Mouse (Mus musculus): ENCODE measurements around the gene Kcnj1.

Gene Kcnj1

DNA sequence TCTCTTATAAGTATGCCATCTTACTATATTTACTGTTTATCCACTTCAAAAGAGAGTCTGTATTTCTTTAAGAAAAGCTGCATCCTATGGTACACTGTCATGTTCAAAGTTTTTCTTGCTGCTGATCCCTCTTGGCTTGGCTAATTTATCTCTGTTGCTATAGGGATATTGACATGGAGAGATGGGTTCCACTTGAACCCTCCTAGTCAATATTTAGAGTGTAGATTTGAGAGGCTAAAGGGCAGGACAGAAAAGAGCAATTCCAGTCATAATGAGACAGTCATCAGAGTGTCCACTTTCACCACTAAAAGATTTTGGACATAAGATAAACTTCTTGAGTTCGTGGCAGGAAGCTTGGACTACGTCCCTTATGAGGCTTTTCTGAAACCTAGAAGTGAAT, 27.9 kb downstream of the Kcnj1 start:
- DNase-seq, result no peak

DNA sequence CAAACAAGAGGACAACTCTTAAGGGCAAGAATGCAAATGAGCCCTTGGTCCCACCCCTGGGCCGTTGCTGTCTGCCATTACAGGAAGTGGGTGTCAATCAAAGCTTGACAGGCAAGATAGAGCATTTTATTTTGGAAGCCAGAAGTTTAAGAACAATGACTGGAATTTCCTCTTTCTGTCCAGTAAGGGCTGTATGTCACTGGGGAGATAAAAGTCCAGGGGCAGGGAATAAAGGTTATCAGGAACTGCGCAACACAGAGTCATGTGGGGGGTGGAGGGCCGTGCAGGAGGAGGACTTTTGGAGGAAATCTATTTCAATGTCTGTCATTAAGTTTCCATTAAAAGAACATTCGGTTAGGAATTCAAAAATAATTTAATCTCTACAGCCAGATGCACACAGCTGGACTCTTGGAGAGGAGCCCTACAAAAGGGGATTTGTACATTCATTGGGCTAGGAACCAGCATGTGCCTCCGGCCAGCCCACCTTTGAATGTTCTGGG, 28.4 kb downstream of the Kcnj1 start:
- peak; percentile 61 for DNase-seq

DNA sequence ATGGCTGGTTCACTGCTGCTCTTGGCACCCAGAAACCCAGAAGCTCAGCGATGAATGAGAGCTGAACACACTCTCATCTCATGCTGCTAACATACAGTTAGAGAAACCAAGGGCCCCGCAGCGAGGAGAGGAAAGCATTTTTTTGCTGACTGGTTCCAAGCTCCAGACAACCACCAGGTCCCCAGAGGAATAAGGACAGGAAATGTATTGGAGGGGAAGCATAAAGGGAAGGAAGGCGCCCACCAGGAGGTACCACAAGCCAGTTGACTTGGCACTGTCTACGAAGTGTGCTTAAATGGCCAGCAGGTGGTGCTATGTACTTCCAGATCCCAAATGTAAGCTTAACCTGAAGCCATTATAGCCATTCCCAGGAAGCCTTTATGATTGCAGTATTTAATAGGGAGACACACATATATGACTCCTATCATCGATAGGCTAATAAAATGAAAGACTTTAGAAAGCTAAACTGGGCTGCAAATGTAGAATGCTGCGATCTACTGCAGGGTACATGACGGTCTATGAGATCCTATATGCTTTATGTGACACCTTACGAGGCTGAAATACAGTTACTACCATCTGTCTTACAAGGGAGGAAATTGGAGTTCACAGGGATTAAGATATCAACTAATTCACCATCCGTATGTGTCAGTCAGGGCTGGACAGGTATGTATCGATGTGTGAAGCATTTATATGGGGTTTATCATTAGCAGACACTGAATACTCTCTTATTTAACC, 33.1 kb downstream of the Kcnj1 start:
- DNase-seq, result peak; percentile 67

DNA sequence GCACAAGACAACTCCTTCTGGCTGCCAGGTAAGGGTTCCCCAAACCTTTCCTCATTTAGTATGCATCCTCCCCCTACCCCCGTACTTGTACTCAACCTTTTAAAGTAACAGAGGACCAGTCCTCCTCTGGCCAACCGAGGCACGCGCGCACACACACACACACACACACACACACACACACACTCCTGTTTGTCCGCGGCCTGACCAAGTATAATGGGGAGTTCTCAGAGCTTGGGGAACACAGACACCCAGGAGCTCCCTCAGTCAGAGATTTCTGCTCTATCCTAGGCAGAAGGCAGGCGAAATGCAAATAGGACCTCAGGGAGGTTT, 36.4 kb downstream of the Kcnj1 start:
- DNase-seq, result no peak

DNA sequence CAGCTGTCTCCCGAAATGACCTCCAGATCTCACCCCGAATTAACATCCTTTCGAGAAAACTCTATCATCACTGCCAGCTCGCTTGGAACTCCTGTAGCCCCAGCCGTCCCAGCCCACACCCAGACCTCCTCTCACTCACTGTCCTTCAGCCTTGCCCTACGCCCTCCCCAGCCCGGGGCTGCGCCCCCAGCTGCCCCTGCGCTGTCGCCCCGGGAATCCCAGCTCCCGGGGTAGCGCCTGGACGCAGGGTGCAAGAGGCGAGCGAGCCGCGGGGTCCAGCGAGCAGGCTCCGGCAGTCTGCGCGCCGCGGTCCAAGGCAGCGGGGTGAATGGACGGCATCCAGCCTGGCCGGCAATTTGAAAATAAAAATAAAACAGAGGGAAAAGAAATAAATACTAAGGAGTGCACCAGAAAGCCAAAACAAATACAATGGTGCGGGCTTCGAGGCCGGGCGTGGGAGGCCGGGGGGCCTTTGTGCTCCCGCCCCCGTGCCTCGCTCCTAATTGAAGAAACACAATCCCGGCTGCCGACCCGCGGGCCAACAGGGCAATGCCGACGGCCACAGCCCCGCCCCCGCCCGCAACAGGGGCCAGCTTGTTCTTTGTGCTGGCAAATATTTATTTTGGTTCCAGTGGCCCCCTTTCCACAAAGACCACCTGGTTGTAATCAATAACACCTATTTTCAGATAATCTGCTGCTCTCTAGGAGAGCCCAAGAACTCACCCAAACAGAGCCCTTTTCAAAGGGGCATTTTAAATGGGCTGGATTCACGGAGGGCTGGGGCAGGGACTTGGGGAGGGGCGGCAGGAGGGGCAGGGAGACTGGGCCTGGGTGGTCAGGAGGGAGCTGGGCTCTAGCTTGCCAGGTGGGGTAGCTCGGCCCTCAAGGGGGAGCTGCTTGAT, 37.0 kb downstream of the Kcnj1 start:
- DNase-seq, result peak; percentile 59

DNA sequence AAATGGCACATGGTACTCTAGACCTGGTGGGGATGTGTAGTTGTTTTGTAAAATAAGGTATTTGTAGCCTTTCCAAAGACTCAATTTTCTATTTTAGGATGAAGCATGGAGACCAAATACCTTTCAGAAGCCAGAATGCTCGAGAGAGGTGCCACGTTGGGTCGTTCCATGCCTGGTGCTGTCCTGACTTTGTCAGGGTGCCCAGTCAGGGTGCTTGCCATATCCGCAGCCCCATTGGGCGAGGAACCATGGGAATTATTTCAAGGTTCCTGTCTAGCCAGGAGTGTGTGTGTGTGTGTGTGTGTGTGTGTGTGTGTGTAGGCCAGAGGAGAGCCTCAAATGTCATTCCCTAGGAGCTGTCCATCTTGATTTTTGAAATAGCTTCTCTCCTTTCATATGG, 38.4 kb downstream of the Kcnj1 start:
- no peak for DNase-seq

DNA sequence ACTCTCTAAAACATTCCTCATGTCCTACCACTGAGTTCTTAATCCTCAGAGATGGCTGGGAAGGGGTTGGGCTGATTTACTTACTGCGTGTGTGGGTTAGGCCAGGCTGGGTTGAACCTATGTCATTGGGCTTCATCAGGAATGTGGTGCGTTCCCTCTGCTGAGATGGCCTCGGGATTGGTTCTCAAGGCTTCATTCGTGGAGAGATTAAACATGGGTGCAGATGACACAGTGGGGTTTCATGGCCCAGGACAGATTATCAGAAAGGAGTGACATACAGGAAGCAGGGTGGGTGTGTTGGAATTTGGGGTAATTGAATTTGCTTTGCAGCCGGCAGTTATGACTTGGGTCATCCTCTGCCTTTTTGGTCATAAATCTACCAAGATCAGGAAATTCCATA, 39.2 kb downstream of the Kcnj1 start:
- DNase-seq, result no peak

DNA sequence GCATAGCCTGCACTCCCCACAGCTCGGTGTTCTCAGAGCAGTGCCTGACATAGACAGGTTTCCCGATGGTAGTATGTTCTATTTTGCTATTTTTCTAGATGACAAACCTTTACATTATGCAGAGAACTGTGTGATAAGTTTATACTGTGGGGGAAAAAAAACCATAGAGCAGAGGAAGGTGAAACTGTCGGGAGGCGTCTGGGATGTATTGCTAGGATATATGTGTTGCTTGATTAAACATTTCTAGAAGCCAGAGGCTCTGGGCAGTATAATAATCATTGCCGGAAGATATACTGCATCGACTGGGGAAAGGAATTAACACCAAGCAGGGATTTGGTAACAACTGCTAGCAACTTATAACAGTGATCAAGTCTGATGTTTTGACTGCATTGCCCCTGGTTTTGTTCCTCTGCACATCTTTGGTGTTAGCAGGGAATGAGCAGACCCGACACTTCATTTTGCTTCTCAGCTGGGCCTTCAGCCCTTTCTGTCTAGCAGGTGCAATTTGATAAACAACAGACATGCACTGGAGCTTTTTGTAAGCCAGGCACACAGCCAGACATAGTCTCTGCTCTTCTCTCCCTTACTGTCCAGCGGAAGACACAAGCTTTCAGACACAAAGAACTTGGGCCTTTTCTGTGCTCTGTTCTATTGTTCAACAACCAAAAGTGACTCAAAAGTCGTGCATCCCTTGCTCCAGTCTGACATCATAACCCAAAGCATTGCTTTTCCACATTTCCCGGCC, 40.7 kb downstream of the Kcnj1 start:
- no peak for DNase-seq

DNA sequence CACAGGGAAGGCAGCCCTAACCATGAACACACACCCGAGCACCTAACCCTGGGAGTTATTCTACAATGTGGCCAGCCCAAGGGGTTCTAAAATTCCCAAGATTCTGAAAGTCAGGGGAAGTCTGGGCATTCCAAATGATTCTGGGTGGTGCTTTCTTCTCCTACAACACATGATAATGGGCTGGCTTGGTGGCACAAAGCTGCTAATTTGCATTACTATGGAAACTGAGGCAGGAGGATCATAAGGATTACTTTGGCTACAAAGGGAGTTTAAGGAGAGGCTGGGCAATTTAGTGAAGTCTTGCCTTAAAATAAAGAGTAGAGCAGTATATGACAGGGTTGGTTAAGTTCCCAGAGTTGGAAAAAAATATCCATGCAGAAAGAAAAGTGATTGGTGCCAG, 42.7 kb downstream of the Kcnj1 start:
- no peak for DNase-seq

DNA sequence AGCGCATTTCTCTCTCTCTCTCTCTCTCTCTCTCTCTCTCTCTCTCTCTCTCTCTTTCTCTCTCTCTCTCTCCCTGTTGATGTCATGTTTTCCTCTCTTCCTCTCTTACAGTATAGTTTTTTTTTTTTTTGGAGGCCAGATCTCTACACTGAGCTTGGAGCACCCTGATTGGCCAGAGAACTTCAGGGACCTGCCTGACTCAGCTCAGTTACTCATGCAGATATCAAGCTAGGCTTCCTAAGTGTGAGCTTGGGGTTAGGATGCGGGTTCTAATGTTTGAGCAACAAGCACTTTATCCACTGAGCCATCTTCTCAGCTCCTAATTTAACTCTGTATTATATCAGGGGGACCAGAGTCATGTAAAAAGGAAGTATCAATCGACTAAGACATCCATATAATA, 43.7 kb downstream of the Kcnj1 start:
- DNase-seq, result no peak

DNA sequence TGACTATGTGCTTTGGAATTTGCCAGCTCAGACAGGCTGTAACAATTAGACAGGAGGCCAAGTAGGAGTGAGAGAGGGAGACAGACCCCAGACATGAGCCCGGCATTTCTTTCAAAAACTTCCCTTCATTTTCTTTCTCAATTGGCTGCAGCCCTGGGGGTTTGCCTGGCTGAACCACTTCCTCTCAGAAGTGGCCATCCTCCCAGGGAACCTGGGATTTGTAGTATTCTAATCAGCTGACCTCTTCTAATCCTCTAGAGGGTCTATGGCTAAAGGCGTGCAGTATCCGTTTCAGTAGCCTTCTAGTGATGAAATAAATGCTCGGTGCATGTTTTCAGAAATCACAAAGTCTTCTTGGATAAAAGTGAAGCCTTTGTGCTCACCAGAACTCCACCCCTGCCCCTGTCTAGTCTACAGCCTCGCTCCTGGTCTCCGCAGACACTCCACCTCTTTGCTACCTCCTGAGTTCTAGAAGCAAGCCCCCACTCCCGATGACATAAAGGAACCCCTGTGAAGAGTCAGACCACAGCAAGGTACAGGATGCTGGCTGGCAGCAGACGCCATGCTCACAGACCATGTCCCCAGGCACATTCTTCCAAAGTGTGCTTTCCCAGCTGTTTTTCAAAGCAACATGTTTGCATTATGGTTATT, 45.3 kb downstream of the Kcnj1 start:
- DNase-seq, result no peak

DNA sequence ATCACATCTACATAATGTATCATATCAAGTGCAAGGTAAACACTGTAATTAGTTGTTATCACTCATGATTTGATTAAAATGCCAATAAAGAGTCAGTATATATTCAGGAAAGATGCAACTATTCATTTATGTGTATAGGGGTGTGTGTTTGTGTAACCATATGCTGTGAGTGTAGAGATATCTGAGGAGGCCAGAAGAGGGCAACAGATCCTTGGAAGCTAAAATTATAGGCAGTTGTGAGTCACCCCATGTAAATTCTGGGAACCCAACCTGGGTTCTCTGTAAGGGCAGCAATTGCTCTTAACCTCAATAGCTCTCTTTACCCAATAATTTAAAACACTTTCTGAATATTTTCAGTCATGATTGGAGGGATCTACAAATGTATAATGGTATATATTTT, 48.4 kb downstream of the Kcnj1 start:
- DNase-seq, result no peak

DNA sequence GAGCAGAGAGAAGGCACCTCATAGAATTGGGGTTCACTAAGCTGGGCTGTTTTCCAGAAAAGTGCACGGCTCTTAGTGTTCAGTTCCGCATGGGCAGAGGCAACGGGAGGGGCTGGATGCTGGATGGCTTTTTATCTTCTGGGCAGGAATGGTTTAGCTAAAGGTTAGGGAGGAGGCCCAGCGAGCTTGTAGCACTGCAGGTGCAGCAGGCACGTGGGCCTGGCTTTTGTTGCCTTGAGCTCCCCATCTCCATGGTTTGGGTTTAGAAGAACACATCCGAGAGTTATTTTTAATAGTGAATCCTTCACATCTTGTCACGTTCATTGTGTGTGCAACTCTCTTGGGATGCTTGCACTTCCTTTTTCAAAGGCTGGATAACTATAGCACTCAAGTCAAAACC, 53.0 kb downstream of the Kcnj1 start:
- DNase-seq, result no peak

DNA sequence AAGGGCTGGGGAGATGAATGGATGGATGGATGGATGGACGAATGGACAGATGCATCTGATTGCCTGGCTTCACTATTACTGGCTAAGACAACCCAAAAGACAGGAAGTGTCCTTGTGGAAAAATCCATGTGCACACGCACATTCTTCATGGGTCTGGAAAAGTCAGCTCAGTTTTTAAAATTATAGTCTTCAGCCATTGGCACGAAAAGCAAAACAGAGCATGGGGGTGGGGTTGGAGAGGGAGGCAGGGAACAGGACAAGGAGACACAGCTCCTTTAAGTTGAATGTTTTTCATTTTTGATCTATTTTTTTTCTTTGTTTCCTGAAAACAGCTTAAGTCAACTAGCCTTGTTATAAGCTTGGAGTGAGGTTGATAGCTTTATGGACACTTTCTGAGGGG, 58.8 kb downstream of the Kcnj1 start:
- no peak for DNase-seq

DNA sequence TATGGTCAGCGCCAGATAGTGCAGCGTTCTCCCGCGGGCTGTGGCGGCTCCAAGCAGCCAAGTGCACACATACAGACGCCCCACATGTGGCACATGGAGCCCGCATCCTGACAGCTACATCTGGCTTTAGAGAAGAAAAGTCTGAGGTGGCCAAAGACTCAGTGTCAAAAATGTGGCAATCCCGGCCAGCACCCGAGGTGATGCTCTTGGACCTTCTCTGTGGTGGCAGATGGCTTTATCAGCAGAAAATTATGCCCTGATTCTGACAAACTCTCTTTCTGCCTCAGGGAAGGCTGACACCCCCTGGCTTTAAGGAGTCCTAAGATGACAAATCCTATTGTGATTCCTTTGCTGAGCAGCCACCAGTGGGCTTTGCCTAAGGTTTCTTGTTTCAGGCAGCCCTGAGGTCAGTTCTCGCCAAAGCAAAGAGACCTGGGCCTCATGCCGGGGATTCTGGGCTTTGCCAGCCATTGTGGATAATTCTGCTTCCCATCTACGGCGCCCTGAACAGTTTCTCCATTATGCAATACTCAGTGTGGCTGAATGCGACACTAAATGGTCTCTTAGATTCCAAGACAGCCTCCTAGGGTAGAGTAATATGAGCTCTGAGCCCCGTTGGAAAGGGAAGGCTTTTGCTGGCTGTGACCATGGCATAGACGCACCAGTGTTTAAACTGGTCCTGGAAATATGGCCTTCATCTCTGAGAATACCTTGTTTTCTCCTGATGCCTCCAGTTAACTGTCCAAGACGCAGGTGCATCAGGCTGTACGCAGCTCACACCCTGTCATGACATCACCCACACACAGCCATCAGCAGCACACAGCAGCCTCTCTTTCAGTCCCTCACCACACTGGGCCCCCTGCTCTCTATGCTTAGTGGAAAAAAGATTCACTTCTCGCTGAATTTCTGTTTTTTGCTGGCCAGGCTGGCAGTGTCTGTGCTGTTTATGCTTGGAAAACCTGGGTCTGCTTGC, 62.2 kb downstream of the Kcnj1 start:
- no peak for DNase-seq

DNA sequence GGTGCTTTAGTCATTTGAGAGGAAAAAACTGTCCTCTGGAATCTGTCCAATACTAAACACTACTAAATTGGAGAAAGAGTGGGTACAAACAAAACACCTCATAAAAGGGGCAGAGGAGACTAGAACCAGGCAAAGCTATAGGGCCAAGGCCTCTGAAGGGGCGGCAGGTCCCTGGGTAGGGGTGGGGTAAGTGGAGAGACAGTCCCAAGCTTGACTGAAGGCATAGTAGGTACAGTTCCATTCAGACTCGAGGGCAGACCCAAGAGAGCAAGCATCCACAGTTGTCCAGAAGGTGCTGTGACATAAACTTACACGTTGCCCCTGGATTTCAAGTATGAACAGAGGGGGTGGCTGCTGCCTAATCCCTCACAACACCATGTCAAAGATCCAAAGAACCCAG, 70.8 kb downstream of the Kcnj1 start:
- DNase-seq, result no peak

DNA sequence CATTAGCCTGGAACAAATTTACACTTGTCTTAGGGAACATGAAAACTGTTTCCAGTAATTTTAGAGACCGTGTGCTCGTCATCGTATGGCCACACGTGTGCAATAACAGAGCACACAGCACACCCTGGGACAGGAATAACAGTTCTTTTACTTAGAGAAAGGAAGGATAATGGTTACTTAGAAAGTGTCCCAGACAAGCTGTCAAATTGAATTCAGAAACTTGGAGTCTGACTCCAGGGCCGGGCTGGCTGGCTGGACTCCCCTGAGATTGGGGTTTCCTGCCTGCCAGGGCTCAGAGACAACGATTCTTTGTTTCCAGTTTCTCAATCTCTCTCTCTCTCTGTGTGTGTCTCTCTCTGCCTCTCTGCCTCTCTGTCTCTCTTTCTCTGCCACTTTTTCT, 71.5 kb downstream of the Kcnj1 start:
- no peak for DNase-seq

DNA sequence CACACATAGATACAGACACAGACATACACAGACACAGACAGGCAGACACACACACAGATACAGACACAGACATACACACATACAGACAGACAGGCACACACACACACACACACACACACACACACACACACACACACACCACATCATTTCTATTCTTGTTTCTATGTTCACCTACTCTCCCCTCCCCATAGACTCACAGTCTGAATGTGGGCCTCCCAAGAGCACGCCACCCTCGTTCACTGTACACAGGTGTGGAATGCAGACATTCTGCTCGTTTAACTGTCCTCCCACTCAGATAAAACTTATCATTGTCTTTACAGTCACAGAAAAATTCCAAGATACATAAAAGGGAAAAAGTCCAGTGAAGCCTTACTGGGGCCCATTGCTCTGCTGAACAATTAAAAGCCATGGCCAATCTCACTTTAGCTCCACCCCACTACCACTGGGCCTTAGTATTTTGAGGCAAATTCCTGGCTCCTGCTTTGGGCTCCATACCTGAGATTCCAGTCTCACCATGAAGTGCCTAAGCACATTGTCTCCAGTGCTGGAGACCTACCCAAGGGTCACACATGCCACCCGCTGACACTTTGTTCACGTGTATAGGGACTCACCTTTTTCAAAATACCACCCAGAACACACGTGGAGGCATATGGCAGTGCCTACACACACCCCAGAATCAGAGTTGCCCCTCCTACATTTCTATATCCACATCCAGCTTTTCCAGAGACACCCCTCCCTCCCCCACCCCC, 72.3 kb downstream of the Kcnj1 start:
- no peak for DNase-seq

DNA sequence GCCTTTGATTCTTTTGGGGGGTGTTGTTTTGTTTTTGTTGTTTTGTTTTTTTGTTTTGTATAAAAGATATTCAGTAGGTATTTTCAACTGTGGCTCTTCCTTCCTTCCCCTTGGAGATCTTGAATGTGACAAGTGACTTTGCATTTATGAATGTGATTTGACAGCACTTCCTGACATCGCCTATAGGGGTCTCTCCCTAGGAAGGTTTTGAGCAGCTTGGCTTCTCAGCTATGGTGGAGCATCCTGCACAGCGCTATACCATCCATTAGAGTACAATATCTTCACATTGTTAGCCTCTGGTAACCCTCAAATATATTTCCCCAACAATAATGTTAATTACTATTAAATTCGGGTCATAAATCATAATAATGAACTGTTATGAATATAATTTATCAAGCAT, 73.5 kb downstream of the Kcnj1 start:
- no peak for DNase-seq

DNA sequence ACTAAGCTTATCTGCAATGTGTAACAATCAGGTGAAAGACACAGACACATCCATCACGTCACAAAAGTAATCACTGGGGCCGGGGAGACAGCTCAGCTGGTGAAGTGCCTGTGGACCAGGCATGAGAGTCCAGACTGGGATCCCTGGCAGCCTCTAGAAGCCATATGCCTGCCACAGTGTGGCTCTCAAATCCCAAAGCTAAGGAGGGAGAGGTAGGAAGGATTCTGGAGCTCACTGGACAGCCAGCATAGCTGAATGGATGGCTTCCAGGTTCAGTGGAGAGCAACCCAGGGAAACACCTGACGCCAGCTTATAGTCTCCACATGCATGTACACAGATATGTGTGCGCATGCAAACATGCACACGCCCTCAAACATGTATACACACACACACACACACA, 76.5 kb downstream of the Kcnj1 start:
- DNase-seq, result no peak
